Mouse (Mus musculus) lung, postnatal 4 days (tissue): ENCODE measurements around the gene Txnip.
A peak's percentile ranks its signal among the peaks of the same experiment; 100 is the strongest.
"Not testable (repeated sequence)": the region's sequence is repeated elsewhere in the genome, so short reads cannot be mapped to it uniquely, and the experiment has no call there.

Experiments
- DNase-seq, 2 experiments: peaks; one replicate each; pipeline ENCODE4 v3.0.0; 2021

Txnip gene

GRCm38 (mm10) chr3:96557694-96558093, at the start of gene Txnip:
TSS of gene Txnip (plus strand) at chr3:96557957.
- peak; percentile 100 for DNase-seq

- DNase-seq: not testable (repeated sequence)
These were observed 49.8 kb upstream of the Txnip start for GRCm38 (mm10) chr3:96507966-96508365.

GRCm38 (mm10) chr3:96520171-96520570, 37.6 kb upstream of the Txnip start:
- no peak for DNase-seq

GRCm38 (mm10) chr3:96522149-96522548, 35.6 kb upstream of the Txnip start:
- DNase-seq: no peak

- DNase-seq: no peak
These were observed 33.5 kb upstream of the Txnip start for GRCm38 (mm10) chr3:96524028-96524810.

GRCm38 (mm10) chr3:96524914-96525313, 32.8 kb upstream of the Txnip start, which contains the start of gene Hfe2:
TSS of gene Hfe2 (plus strand) at chr3:96525172.
- DNase-seq: no peak

GRCm38 (mm10) chr3:96526013-96526762, 31.6 kb upstream of the Txnip start:
- no peak for DNase-seq

GRCm38 (mm10) chr3:96526864-96527542, 30.8 kb upstream of the Txnip start:
- DNase-seq: no peak

GRCm38 (mm10) chr3:96528506-96528905, 29.3 kb upstream of the Txnip start:
- DNase-seq: no peak

GRCm38 (mm10) chr3:96532050-96532449, 25.7 kb upstream of the Txnip start:
- DNase-seq: no peak

GRCm38 (mm10) chr3:96534300-96534699, 23.5 kb upstream of the Txnip start:
- DNase-seq: no peak

GRCm38 (mm10) chr3:96539316-96539715, 18.4 kb upstream of the Txnip start:
- DNase-seq: no peak

- DNase-seq: no peak
These were observed 17.0 kb upstream of the Txnip start for GRCm38 (mm10) chr3:96540740-96541139.

- DNase-seq: no peak
These were observed 16.3 kb upstream of the Txnip start for GRCm38 (mm10) chr3:96541328-96542078.

GRCm38 (mm10) chr3:96542554-96542953, 15.2 kb upstream of the Txnip start:
- DNase-seq: no peak

- no peak for DNase-seq
These were observed 14.4 kb upstream of the Txnip start for GRCm38 (mm10) chr3:96543345-96543744.

- no peak for DNase-seq
These were observed 12.2 kb upstream of the Txnip start for GRCm38 (mm10) chr3:96545565-96545964.

GRCm38 (mm10) chr3:96546880-96547279, 10.9 kb upstream of the Txnip start:
- peak in 1 of 2 experiments; percentile 18 for DNase-seq

- peak; percentile 77 to 87 for DNase-seq
These were observed 10.3 kb upstream of the Txnip start for GRCm38 (mm10) chr3:96547389-96547960.

GRCm38 (mm10) chr3:96548824-96549223, 8.9 kb upstream of the Txnip start:
- peak in 1 of 2 experiments; percentile 16 for DNase-seq

GRCm38 (mm10) chr3:96549346-96549745, 8.4 kb upstream of the Txnip start:
- no peak for DNase-seq

GRCm38 (mm10) chr3:96551203-96551602, 6.6 kb upstream of the Txnip start:
- DNase-seq: peak; percentile 59 to 75
